Mouse (Mus musculus) intestine, embryonic 15.5 days (tissue): ENCODE data around the gene Sh3bp1. TPM values are rescaled to one million over a fixed set of nuclear protein-coding genes. Genes with fewer than 3 reads are reported as not detected.
A peak's percentile ranks its signal among the peaks of the same experiment; 100 is the strongest.

ENCODE experiments used
- ATAC-seq: fragments of 200-750 bp; cut with Nextera tagmentation; 2 replicates; pipeline ENCODE4 v1.8.0; 2017; ENCODE audit warnings: moderate TSS enrichment, moderate library complexity
- H3K27ac ChIP-seq: fragments of 300-500 bp; sonication (generic); 2 replicates; pipeline ENCODE4 v1.5.1; 2015; ENCODE audit warnings: mild to moderate bottlenecking, inconsistent platforms
- H3K27me3 ChIP-seq: fragments of 300-500 bp; sonication (generic); replicated peaks from 2 replicates; pipeline ENCODE4 v1.6.1; 2015; ENCODE audit warnings: inconsistent platforms
- H3K36me3 ChIP-seq: fragments of 300-500 bp; sonication (generic); 2 replicates; pipeline ENCODE4 v1.6.1; 2015; ENCODE audit warnings: inconsistent platforms
- H3K4me1 ChIP-seq: fragments of 300-500 bp; sonication (generic); replicated peaks from 2 replicates; pipeline ENCODE4 v1.6.1; 2015; ENCODE audit warnings: inconsistent platforms
- H3K4me2 ChIP-seq: fragments of 300-500 bp; sonication (generic); replicated peaks from 2 replicates; pipeline ENCODE4 v1.6.1; 2015; ENCODE audit warnings: mild to moderate bottlenecking, inconsistent platforms
- H3K4me3 ChIP-seq: fragments of 300-500 bp; sonication (generic); replicated peaks from 2 replicates; pipeline ENCODE4 v1.5.1; 2015; ENCODE audit warnings: inconsistent platforms
- H3K9ac ChIP-seq: fragments of 300-500 bp; sonication (generic); 2 replicates; pipeline ENCODE4 v1.6.1; 2015; ENCODE audit warnings: inconsistent platforms
- H3K9me3 ChIP-seq: fragments of 300-500 bp; sonication (generic); 2 replicates; pipeline ENCODE4 v1.6.1; 2016; ENCODE audit warnings: inconsistent platforms
- WGBS: fragments of 180-500 bp; shearing (Covaris S2); methylation state at CpG from one replicate; pipeline ENCODE4 v1.1.7; 2015; 5-methylcytosine and 5-hydroxymethylcytosine counted together
- polyA plus RNA-seq: library from polyadenylated mRNA; unstranded; fragments of >200 nt; fragmentation: Nextera tagmentation; extraction: Ambion mirVana; gene quantifications from 2 replicates; pipeline ENCODE4 v1.2.1, GENCODE M21; 2015

Sh3bp1 gene
- polyA plus RNA-seq, 1 experiment from 2014 or later: 26.8 TPM

DNA sequence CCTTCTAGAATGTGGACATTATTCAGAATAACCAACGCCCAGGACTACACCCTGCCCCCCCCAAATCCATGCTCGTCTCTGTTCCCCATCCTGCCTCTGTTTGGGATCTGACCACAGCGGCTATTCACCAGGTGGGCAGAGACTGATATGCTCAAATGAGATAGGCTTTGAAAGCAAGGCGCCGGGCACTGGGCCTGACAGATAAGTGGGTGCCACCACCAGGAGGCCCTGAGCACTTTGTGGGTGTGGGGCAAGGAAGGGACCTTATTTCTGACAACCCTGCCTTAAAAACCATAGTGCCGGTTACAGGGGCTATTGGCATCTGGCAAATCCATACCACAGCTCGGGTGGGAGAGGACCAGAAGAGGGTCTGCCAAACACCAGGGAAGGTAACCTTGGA, 23.1 kb downstream of the Sh3bp1 start:
- no peak for ATAC-seq
- no peak overlapping the region for H3K9ac ChIP-seq
- no peaks in the 10 kb centered on the region for H3K9me3 ChIP-seq
- H3K4me2 ChIP-seq: no peak overlapping the region
- 85% methylated on average over 7 of the region's 7 CpGs for WGBS
- H3K4me1 ChIP-seq: peaks cover 28% of the 10 kb centered on the region
- H3K4me3 ChIP-seq: no peak overlapping the region
- H3K27me3 ChIP-seq: no peaks in the 10 kb centered on the region
- H3K27ac ChIP-seq: no peak overlapping the region
- H3K36me3 ChIP-seq: 0 out of 2 replicates have a peak, but pooled peaks cover 9% of the 10 kb centered on the region

DNA sequence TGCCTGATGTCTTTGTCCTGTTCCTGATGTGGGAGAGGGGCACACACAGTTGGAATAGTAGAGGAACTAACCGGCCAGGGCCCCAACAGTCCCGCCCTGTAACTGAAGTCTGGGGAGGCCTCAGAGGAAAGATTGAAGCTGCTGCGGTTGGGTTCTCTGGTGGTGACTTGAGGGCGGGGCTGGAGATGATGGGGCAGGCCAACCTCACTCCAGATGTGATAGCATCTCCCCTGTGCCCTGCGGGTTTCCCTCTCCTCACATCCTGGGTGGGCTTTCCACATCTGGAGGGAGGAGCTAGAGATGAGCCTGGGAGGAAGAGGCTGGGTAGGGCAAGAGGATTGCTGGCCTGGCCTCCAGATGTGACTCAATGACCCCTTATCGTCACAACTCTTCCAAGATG, 24.0 kb downstream of the Sh3bp1 start:
- H3K4me2 ChIP-seq: no peak overlapping the region
- no peak overlapping the region for H3K27ac ChIP-seq
- ATAC-seq: no peak
- no peaks in the 10 kb centered on the region for H3K27me3 ChIP-seq
- 0 out of 2 replicates have a peak, but pooled peaks cover 5% of the 10 kb centered on the region for H3K36me3 ChIP-seq
- no peak overlapping the region for H3K4me3 ChIP-seq
- H3K4me1 ChIP-seq: peaks cover 33% of the 10 kb centered on the region
- WGBS: 60% methylated on average over 6 of the region's 6 CpGs
- H3K9me3 ChIP-seq: no peaks in the 10 kb centered on the region
- no peak overlapping the region for H3K9ac ChIP-seq

DNA sequence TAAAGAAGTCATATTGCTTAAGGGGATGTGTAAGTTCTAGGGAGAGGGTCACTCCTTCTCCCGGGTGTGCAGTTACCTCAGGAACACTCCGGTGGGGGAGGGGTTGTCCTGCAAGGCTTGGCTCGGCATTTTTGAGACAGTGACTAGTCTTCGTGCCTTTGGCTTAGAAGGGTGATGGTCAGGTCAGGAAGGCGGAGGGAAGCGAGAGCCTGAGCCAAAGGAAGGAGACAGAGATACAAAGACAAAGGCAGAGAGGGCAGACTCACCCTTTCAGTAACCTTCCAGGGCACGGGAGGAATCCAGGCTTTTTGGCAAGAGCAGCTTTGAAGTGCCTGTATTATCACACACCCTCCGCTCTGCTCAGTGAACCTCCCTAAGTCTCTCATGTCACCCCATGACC, 25.6 kb downstream of the Sh3bp1 start:
- Histone ChIP-seq H3K9me3 (no peaks in the 10 kb centered on the region), H3K4me2 (no peak overlapping the region), H3K4me1 (peaks cover 34% of the 10 kb centered on the region), H3K36me3 (0 out of 2 replicates have a peak, but pooled peaks cover 3% of the 10 kb centered on the region), H3K27ac (peak overlapping the region; percentile 95), H3K27me3 (no peaks in the 10 kb centered on the region), H3K9ac (peak overlapping the region; percentile 12; the same call in 1 of the 2 replicates), H3K4me3 (no peak overlapping the region)
- no peak for ATAC-seq
- WGBS: 35% methylated on average over 8 of the region's 8 CpGs

DNA sequence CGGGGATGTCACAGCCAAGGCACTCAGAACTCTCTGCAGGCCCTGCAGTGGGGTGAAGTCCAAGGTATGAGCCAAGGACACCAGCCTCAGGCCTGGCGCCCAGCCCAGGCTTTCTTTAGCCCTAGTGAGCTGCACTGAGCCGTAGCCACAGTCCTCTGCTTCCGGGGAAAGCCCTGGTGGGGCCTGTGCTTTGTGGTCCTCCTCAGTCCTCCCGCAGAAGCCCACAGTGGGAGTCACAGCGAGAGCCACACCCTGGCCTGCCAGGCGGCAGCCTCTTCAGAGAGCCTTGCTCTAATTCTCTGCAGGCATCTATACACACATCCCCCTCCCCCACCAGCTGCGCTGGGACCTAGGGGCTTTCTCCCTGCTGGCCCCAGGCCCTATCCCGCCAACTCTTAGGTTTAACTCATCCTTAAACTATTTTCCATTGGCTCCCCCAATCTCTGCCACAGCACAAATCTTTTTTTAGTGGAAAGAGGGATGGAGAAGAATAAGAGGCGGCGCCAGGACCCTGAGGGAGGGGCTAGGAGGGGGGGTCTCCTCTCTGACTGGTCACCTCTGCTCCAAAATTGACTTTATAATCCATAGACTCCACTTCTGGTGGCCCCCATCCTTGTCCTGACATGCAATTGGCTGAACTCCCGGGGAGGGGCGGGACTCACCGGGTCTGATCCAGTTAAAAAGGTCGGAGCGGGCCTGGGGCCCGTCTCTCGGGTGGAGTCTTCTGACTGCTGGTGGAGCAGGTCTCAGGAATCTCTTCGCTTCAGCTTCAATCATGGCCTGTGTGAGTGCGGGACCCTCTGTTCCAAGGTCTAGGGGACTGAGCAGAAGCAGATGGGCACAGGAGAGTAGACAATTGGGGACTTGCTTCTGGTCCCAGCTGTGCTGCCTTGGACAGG, 26.7 kb downstream of the Sh3bp1 start, which contains the start of gene Lgals1:
Gene Lgals1 (plus strand): TSS at position 705 of the 899 bp plus-strand sequence.
- no peaks in the 10 kb centered on the region for H3K9me3 ChIP-seq
- H3K4me3 ChIP-seq: peak within 1 kb of the TSS; percentile 45
- H3K27ac ChIP-seq: peak within 1 kb of the TSS; percentile 95
- no peaks in the 10 kb centered on the region for H3K27me3 ChIP-seq
- peak within 1 kb of the TSS; percentile 78 for H3K4me2 ChIP-seq
- 5% methylated on average over 20 of the region's 20 CpGs for WGBS
- 0 out of 2 replicates have a peak, but pooled peaks cover 3% of the 10 kb centered on the region for H3K36me3 ChIP-seq
- peak; percentile 81 for ATAC-seq
- H3K9ac ChIP-seq: peak within 1 kb of the TSS; percentile 49
- H3K4me1 ChIP-seq: peaks cover 37% of the 10 kb centered on the region

DNA sequence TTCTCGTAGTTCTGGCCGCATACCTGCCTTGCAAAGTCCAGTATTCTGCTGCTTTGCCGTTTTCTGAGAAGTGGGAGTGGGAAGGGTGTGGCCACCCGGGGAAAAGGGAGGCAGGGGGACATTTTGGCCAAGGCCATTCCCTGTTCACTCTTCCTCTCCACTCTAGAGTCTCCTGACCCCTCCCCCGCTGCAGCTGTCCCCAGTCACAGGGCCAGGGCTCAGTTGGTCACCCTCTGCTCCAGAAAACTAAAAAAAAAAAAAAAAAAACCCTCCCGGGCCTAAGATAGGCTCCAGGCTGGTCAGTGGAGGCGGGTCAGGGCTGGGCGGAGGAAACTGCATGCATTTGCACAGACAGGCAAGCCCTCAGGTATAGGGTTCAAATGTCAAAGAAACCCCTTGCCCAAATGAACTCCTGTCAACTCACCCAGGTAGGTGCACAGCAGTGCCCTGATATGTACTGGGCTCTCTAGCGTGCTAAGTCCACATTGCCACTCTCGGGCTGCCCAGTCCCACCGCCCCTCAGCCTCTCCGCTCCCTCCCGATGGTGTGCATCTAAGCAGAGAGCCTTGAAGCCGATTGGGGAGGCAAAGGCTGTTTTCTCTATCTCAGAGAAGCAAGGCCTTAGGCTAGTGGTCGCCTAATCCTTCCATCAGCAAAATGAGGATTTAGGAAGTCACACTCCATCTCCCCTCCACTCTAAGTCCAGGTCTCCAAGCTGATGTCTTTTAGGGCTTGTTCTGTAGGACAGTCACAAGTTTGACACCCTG, 27.6 kb downstream of the Sh3bp1 start:
- ATAC-seq: no peak
- Histone ChIP-seq H3K4me1 (peaks cover 41% of the 10 kb centered on the region), H3K27ac (peak overlapping the region; percentile 95), H3K27me3 (no peaks in the 10 kb centered on the region), H3K4me3 (peak overlapping the region; percentile 45), H3K4me2 (peak overlapping the region; percentile 78), H3K36me3 (0 out of 2 replicates have a peak, but pooled peaks cover 3% of the 10 kb centered on the region), H3K9me3 (no peaks in the 10 kb centered on the region), H3K9ac (peak overlapping the region; percentile 49)
- 24% methylated on average over 15 of the region's 15 CpGs for WGBS

DNA sequence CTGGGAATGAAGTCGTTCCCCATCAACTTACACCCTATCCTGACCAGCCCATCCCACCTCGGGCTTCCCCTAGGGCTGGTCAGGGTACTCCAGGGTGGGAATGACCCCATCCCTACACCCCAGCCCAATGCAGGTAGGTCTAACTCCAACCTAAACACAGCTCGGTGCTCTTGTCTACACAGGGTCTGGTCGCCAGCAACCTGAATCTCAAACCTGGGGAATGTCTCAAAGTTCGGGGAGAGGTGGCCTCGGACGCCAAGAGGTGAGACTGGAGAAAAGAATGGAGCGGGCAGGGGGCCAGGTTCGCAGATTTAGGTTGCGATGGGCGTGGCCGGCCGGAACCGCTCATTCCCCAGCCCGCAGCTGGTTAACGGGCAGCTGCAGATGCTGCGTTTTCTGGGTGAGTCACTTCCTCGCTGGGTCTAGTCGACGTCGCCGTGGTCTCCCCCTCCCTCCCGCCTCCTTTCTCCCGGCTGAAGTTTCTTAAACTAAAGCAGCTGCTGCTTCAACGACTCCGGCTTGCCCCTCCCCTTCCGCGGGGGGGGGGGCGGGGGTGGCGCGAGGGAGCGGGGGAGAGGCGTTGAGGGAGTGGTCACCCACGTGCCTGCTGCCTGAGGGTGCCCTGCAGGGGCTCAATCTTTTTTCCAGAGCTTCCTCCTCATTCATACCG, 28.4 kb downstream of the Sh3bp1 start:
- Histone ChIP-seq H3K27ac (peak overlapping the region; percentile 95), H3K9ac (peak overlapping the region; percentile 49), H3K4me2 (peak overlapping the region; percentile 78), H3K4me1 (peaks cover 41% of the 10 kb centered on the region), H3K9me3 (no peaks in the 10 kb centered on the region), H3K27me3 (no peaks in the 10 kb centered on the region), H3K36me3 (0 out of 2 replicates have a peak, but pooled peaks cover 3% of the 10 kb centered on the region), H3K4me3 (peak overlapping the region; percentile 45)
- ATAC-seq: peak; percentile 63
- under 1% methylated on average over 30 of the region's 35 CpGs for WGBS

DNA sequence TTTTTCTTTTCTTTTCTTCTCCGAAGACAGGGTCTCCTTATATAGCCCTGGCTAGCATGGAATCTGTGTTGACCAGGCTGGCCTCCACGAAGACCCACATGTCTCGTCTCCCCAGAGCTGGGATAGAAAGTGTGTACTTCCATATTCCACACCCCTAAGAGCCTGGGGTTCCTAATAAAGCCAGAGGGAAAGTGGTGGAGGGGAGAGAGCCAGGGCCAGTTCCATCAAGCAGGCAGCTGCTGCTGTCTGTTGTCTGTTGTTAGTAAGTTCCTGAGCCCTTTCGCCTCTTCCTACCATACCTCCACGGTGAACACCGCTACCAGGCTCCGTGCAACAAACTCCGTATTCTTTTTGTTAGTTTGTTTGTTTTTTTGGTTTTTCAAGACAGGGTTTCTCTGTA, 29.0 kb downstream of the Sh3bp1 start:
- peak overlapping the region; percentile 14; the same call in 1 of the 2 replicates for H3K9ac ChIP-seq
- 0 out of 2 replicates have a peak, but pooled peaks cover 3% of the 10 kb centered on the region for H3K36me3 ChIP-seq
- no peak for ATAC-seq
- peak overlapping the region; percentile 95; the same call in 1 of the 2 replicates for H3K27ac ChIP-seq
- H3K4me2 ChIP-seq: peak overlapping the region; percentile 78
- no peaks in the 10 kb centered on the region for H3K27me3 ChIP-seq
- WGBS: 45% methylated on average over 8 of the region's 8 CpGs
- H3K4me1 ChIP-seq: peaks cover 41% of the 10 kb centered on the region
- H3K9me3 ChIP-seq: no peaks in the 10 kb centered on the region
- H3K4me3 ChIP-seq: peak overlapping the region; percentile 45

DNA sequence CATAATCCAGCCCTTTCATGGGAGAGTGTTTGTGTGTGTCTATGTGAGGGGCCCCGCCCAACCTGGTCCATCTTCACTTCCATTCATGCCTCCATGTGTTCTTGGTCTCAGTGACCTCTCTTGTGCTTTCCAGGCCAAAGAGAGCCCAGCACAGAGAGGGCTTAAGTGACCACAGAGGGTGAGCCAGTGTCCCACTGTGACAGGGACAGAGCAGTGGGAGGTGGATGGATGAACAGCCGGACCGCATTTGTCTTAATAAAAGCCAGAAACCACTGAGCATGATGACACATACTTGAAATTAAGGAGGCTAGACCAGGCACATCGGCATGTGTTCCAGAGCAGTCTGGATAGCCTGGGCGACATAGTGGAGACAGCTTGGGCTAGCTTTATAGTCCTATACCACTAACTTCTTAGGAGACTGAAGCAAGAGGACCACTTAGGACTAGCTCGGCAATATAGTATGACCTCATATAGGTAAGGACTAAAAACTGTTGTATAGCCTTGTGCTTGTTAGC, 30.7 kb downstream of the Sh3bp1 start:
- H3K9me3 ChIP-seq: no peaks in the 10 kb centered on the region

DNA sequence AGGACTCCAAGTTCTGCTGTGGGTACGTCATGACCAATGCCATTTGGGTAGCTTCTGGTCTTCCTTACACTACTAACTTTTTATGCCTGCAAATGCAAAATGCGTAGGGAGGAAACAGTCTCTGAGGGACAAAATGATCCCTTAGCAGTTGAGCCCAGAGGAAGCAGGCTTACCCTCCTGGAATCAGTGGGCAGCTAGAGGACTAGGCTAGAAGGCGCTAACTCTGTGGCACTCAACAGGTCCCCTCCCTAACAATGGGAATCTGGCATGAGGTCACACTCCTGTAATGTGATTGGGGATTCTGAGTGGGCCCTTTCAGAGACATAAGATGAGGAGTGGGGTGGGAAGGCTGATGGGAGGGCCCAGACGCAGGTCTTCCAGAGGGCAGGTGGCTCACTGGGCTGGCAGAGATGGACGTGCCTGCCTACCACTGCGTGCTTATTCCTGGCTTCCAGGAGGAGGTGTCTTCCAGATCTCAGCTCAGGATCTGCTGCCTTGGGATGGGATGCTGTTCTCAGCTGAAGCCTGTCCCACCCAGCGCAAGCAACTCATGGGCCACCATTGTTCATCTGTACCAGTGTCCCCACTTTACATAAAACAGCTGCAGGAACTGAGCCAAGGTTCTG, 31.3 kb downstream of the Sh3bp1 start:
- Histone ChIP-seq H3K27ac (no peak overlapping the region; the same call in 1 of the 2 replicates), H3K9me3 (no peaks in the 10 kb centered on the region), H3K27me3 (no peaks in the 10 kb centered on the region), H3K9ac (no peak overlapping the region), H3K4me1 (peaks cover 36% of the 10 kb centered on the region), H3K4me2 (no peak overlapping the region), H3K4me3 (no peak overlapping the region), H3K36me3 (0 out of 2 replicates have a peak, but pooled peaks cover 3% of the 10 kb centered on the region)
- ATAC-seq: no peak
- 86% methylated on average over 7 of the region's 7 CpGs for WGBS

More for the DNA sequence above, 30.7 kb downstream of the Sh3bp1 start:
- no peak for ATAC-seq
- no peak overlapping the region for H3K27ac ChIP-seq
- WGBS: 89% methylated on average over 6 of the region's 6 CpGs
- no peak overlapping the region for H3K4me3 ChIP-seq
- peaks cover 37% of the 10 kb centered on the region for H3K4me1 ChIP-seq
- H3K27me3 ChIP-seq: no peaks in the 10 kb centered on the region
- H3K9ac ChIP-seq: no peak overlapping the region
- H3K36me3 ChIP-seq: 0 out of 2 replicates have a peak, but pooled peaks cover 3% of the 10 kb centered on the region
- H3K4me2 ChIP-seq: no peak overlapping the region

DNA sequence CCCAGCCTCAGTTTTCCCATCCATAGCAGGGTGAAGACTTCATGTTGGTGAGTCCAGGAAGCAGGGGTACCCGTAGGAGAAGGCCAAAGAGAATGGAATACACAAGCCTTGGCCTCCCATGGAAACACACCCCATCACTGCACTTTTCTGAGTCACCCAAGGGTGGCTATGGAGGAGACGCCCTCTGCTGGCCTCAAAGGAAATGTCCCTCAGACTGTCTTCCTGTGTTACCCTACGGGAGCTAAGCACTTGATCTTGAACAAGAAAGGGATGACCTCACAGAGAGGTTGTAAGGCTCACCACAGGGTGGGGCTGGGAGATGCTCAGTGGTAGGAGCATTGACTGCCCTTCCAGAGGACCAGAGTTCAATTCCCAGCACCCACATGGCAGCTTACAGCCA, 32.0 kb downstream of the Sh3bp1 start:
- Histone ChIP-seq H3K9me3 (no peaks in the 10 kb centered on the region), H3K27me3 (no peaks in the 10 kb centered on the region), H3K4me2 (no peak overlapping the region), H3K36me3 (0 out of 2 replicates have a peak, but pooled peaks cover 3% of the 10 kb centered on the region), H3K4me1 (peaks cover 31% of the 10 kb centered on the region), H3K27ac (no peak overlapping the region), H3K4me3 (no peak overlapping the region), H3K9ac (no peak overlapping the region)
- 23% methylated on average over 3 of the region's 3 CpGs for WGBS
- ATAC-seq: no peak

DNA sequence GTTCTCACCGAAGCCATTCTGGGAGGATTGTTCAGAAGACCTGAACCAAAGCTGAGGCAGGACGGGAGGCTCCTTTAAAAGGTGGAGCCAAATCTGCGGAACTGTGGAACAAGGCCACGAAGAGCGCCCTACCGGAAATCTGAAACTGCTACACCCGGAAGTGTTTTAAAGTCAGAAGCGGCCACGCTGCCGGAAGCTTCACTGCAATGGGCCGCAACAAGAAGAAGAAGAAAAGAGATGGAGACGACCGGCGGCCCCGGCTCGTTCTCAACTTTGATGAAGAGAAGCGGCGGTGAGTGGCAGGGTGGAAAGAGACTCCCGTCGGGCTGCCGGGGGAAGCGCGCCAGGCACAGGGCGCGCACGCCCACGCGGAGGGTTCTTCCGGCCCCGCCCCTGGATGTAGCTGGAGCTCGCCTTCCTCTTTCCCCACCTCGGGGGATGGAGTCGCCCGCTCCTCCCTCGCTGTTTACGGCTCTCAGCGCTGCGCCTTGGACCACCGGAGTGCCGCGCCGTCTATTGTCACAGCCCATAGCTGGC, 35.3 kb downstream of the Sh3bp1 start, which contains the start of gene Nol12:
Gene Nol12 (plus strand): TSS at position 150 of the 537 bp plus-strand sequence.
- H3K27me3 ChIP-seq: no peaks in the 10 kb centered on the region
- H3K4me2 ChIP-seq: peak within 1 kb of the TSS; percentile 61
- WGBS: 0% methylated on average over 42 of the region's 42 CpGs
- H3K27ac ChIP-seq: peak within 1 kb of the TSS; percentile 84
- peaks cover 13% of the 10 kb centered on the region for H3K36me3 ChIP-seq
- H3K4me3 ChIP-seq: peak within 1 kb of the TSS; percentile 74
- peak; percentile 88 for ATAC-seq
- peaks cover 14% of the 10 kb centered on the region for H3K4me1 ChIP-seq
- no peaks in the 10 kb centered on the region for H3K9me3 ChIP-seq
- H3K9ac ChIP-seq: peak within 1 kb of the TSS; percentile 75
